8 mouse cellular contexts compared by ENCODE assay signal in the genomic region with DNA sequence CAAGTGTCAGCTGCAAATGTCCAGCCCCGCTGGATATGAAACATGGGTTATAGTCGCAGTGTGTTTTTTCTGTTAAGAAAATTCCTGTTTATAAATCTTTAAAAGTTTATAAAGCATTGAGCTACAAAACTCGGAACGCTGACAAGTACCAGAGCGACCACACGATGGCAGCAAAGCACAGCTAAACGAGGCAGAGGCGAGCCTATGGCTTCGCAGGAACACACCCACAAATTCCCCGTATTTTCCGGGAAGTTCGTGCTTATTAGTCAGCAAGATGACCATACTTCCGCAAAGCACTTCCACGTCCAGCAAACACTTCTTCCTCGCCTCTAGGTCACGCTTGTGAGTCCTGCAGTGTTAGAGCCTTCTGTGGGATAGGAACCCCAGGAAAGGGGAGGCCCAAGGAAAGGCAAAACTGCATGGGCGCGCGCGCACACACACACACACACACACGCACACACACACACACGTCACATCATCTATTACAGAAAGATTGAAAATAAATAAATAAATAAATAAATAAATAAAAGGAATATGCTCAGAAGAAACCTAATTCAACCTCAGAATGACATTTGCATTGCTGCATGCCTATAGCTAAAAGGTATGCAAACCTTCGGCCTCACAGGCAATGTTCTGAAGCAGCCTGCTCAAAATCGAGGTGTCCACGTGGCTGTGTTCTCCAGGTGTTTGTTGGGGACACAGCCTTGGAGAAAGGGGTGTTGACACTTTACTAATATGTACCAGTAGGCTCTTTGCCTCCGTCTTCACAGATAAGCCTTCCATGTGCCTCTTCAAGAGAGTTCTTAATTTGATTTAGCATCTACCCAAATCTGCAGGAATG.
DNase-seq lines count a peak whose midpoint lies in the region; ATAC-seq and TF ChIP-seq lines count a peak whose summit lies in the region.

No protein-coding gene starts in this region.

- no peaks in the 10 kb centered on the region for H3K4me1 ChIP-seq in liver, postnatal 0 days (ENCODE audit: insufficient read depth)

- peak overlapping the region; percentile 47 for H3K4me2 ChIP-seq in liver, postnatal 0 days (ENCODE audit: low read depth, low read length)

- no peaks in the 10 kb centered on the region for H3K36me3 ChIP-seq in liver, postnatal 0 days (replicated peaks; ENCODE audit: insufficient read depth, low read length)

- no peak overlapping the region for H3K27ac ChIP-seq in liver, postnatal 0 days (ENCODE audit: low read depth)

- intact Hi-C loops in heart, postnatal 36 days (cut with DNase I), result loop anchor here (1.0 to 2.0 kb wide), 2 partner anchors 200 to 968 kb away; no protein-coding TSS in a partner anchor

- peak; percentile 40; the same call in 1 of the 2 replicates for ATAC-seq in liver, postnatal 0 days

- H3K27me3 ChIP-seq in liver, postnatal 0 days (ENCODE audit: insufficient read depth, low read length), result no peaks in the 10 kb centered on the region

- H3K9me3 ChIP-seq in liver, postnatal 0 days (ENCODE audit: low read length), result no peaks in the 10 kb centered on the region

- DNase-seq in Muller cell, postnatal 12 days (ENCODE audit: inconsistent ontology term), result peak; percentile 63
- DNase-seq in cerebellum, adult 18-20 months, result peak; percentile 75 to 84
- peak; percentile 78 for DNase-seq in forelimb bud, embryonic 11.5 days (ENCODE audit: low read depth, low spot score)
- DNase-seq in heart, postnatal 36 days, result peak; percentile 63 to 73
- peak; percentile 62 to 86 for DNase-seq in layer of hippocampus, adult 18-20 months (ENCODE audit: low spot score in 2 of 2)
- peak; percentile 70 for DNase-seq in liver, postnatal 0 days
- DNase-seq in ovary, postnatal 36 days (ENCODE audit: low spot score), result peak; percentile 59
- DNase-seq in urinary bladder, postnatal 36 days (ENCODE audit: low spot score in 2 of 2), result peak; percentile 56 to 63

- no peak for TF ChIP-seq EP300 in liver, postnatal 0 days (IDR thresholded peaks at IDR 0.05; ENCODE audit: low read depth)

- H3K9ac ChIP-seq in liver, postnatal 0 days (replicated peaks), result no peak overlapping the region

- TF ChIP-seq CTCF in liver, postnatal 0 days (IDR thresholded peaks at IDR 0.05; ENCODE audit: low read depth), result peak; percentile 67

- WGBS in liver, postnatal 0 days (ENCODE audit: insufficient replicate concordance), result 25% methylated on average over 26 of the region's 26 CpGs

- no peak overlapping the region for H3K4me3 ChIP-seq in liver, postnatal 0 days (ENCODE audit: low read depth, low read length)
